Mouse (Mus musculus): ENCODE results near the gene Zfp960. TPM values are rescaled to one million over a fixed set of nuclear protein-coding genes. Genes with fewer than 3 reads are reported as not detected.
A peak's percentile ranks its signal among the peaks of the same experiment; 100 is the strongest.
"Not testable (repeated sequence)": the region's sequence is repeated elsewhere in the genome, so short reads cannot be mapped to it uniquely, and the experiment has no call there.

Gene Zfp960
- 2.7 and 5.3 TPM in 2 replicates for polyA plus RNA-seq (2016; fragmentation: Nextera tagmentation; extraction: Ambion mirVana)

- H3K4me1 ChIP-seq; H3K9me3 ChIP-seq; H3K27me3 ChIP-seq (ENCODE audit: insufficient read depth, poor library complexity, severe bottlenecking); H3K36me3 ChIP-seq: not testable (repeated sequence)
- H3K27ac ChIP-seq, result peak within 1 kb of the TSS; percentile 70; the same call in 1 of the 2 replicates
- H3K4me3 ChIP-seq, result peak within 1 kb of the TSS; percentile 60
- DNase-seq (ENCODE audit: low spot score), result peak; percentile 89
- WGBS, result under 1% methylated on average over 19 of the region's 21 CpGs
Observed at GRCm38 (mm10) chr17:17063628-17064494, at the start of gene Zfp960. Gene Zfp960, plus strand, starts transcription at chr17:17064113.

GRCm38 (mm10) chr17:17018071-17018470 lies 45.8 kb upstream of the Zfp960 start:
- not testable (repeated sequence) for H3K4me3 ChIP-seq; H3K36me3 ChIP-seq; H3K27ac ChIP-seq; DNase-seq (ENCODE audit: low spot score); H3K4me1 ChIP-seq; H3K27me3 ChIP-seq (ENCODE audit: insufficient read depth, poor library complexity, severe bottlenecking); H3K9me3 ChIP-seq
- 91% methylated on average over 2 of the region's 2 CpGs for WGBS

- not testable (repeated sequence) for H3K27ac ChIP-seq; DNase-seq (ENCODE audit: low spot score); H3K9me3 ChIP-seq; H3K36me3 ChIP-seq; H3K4me3 ChIP-seq; H3K4me1 ChIP-seq; H3K27me3 ChIP-seq (ENCODE audit: insufficient read depth, poor library complexity, severe bottlenecking)
- 64% methylated on average over 1 of the region's 1 CpGs for WGBS
Observed at GRCm38 (mm10) chr17:17059566-17059965, 4.3 kb upstream of the Zfp960 start.

- H3K4me1 ChIP-seq; H3K27ac ChIP-seq; H3K9me3 ChIP-seq; H3K27me3 ChIP-seq (ENCODE audit: insufficient read depth, poor library complexity, severe bottlenecking); H3K36me3 ChIP-seq; H3K4me3 ChIP-seq; DNase-seq (ENCODE audit: low spot score): not testable (repeated sequence)
- WGBS, result no CpG with 5 or more reads among the region's 8 CpGs
Observed at GRCm38 (mm10) chr17:17120830-17121502, 57.1 kb downstream of the Zfp960 start, which contains the start of gene Zfp97. Gene Zfp97, plus strand, starts transcription at chr17:17121415.

Other genes starting within 250 kb of the Zfp960 start
- 6.3 and 6.6 TPM in 2 replicates for gene Zfp97, start 57.3 kb downstream of the Zfp960 start, polyA plus RNA-seq (2016; fragmentation: Nextera tagmentation; extraction: Ambion mirVana)

Data from heart, embryonic 10.5 days (tissue).